Mouse (Mus musculus) embryonic stem cell, embryonic (primary cell): ENCODE data around the gene Etd.
"Not testable (repeated sequence)": the region's sequence is repeated elsewhere in the genome, so short reads cannot be mapped to it uniquely, and the experiment has no call there.

ENCODE experiments used
- CTCF ChIA-PET, 4 experiments: fragments of 300-600 bp in 2 of 4; fragments of 350-600 bp in 2 of 4; sonication (Branson Sonifier 250); formaldehyde crosslinking; loops; one replicate each; lab custom pipeline; 2022; ENCODE audit warnings: inconsistent platforms in 2 of 4; lab: Charles Lee
- POLR2A ChIA-PET, 4 experiments: fragments of 300-600 bp in 2 of 4; fragments of 350-600 bp in 2 of 4; sonication (Branson Sonifier 250); formaldehyde crosslinking; loops; one replicate each; lab custom pipeline; 2022; ENCODE audit warnings: antibody characterized with exemption in 4 of 4, inconsistent platforms in 1 of 4; lab: Charles Lee

Etd gene

DNA sequence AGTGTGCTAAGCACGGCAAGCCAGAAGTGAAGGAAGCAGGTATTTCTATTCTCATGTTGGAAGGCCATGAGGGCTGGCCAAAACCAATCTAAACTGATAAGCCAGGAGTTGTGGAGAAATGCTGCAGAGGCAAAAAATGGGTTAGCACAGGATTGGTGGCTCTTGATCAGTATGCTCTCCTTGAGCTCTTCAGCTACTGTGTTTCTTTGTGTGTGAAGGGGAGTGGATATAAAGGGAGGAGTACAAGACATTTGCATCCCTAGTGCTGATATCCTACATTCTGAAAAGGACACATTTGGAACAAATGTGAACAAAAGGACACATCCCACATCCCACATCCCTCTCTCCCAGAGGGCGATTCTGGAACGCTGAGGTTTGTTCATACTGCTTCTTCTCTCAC, at the start of gene Etd:
Etd (plus strand) TSS at position 301 of the 400 bp plus-strand sequence.
- POLR2A ChIA-PET = no interaction called here

DNA sequence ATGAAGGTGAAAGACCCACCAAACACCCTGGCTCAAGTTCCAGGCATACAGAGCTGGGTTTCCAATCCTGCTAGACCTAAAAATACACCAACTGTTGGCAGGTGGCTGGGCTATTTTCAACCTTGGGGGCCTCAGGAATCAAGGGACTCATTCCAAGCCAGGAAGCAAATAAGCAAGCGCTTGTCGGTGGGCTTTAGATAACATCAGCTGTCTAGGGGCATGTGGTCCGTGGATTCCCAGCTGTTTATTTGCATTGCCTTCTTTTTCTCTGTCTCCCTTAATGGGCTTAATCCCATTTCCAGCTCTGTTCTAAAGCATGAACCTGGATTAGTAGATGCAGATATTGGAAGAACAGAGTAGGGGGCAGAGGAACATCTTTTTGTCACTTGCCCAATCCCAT, 48.4 kb upstream of the Etd start:
- POLR2A ChIA-PET = no interaction called here

More for the DNA sequence above, at the start of gene Etd:
- CTCF ChIA-PET = no interaction called here

DNA sequence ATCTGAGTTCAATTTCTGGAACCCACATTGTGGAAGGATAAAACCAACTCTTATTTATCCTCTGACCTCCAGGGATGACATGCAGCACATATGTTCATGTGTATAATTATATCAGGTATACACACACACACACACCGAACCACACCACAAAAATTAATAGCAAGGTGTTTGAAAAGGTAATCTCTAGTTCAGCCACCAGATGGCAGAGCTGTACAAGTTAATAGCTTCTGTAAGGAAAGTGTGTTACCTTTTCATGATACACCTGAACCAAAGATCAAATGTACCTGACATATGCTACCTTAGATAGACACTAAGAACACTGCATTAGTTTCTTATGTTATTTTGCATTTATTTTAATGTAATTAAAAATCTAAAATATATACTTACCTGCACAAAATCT, 1.8 kb upstream of the Etd start:
- ChIA-PET CTCF (interaction anchor here in 3 of 4 experiments (0.6 to 1.3 kb wide), 5 partner anchors 10 to 479 kb away, joined by 3 to 4 read pairs (median 3); no protein-coding TSS in a partner anchor), POLR2A (no interaction called here)

More for the DNA sequence above, 48.4 kb upstream of the Etd start:
- CTCF ChIA-PET = no interaction called here

DNA sequence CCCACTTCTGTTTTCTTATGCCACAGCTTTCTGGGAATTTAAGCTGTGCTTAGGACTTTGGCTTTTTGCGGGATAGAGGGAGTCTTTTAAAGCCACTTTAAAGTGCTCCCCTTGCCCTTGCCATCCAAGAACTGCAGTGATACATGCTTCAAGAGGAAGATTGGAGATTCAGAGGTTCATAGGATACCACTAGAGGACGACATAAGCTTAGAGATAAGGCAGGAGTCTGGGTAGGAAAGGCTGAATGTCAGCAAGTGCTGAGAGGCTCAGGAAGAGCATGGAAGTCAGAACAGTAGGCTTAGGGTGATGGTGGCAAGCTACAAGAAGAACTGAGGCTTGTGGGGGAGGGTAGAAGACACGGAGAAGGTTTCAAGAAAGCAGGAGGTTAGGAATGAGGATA, 24.9 kb downstream of the Etd start:
- ChIA-PET POLR2A (no interaction called here), CTCF (no interaction called here)

DNA sequence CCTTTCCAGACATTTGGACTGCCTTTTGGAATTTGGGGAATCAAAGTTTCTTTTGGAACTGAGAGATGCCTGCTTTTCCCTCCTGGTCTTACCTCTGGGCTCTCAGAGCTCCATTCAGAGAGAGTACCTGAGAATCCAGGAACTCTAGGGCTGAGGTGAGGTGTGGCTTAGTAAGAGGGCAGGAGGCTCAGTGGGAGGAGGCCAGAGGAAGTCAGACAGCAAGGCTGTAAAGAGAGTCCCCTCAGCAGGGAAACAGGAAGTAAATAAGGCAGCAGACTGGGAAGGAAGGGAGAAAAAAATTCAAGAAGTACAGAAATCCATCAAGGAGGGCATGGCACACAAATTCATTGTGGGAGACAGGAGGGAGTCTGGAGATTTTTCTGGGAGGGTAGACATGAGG, 29.5 kb downstream of the Etd start:
- POLR2A ChIA-PET, CTCF ChIA-PET: not testable (repeated sequence)
